Mouse (Mus musculus) heart, postnatal 0 days (tissue): ENCODE measurements at regions not wholly inside any gene's neighbourhood (a gene's known extent, or its start where the extent isn't known, plus 50 kb on each side); places are given as distances from the start of the nearest gene placed in this dataset.

Experiments
- ATAC-seq: fragments of 200-750 bp; cut with Nextera tagmentation; 2 replicates; pipeline ENCODE4 v1.8.0; 2017; ENCODE audit warnings: low read depth, moderate number of reproducible peaks, moderate library complexity; ENCODE audit not compliant: insufficient read depth
- DNase-seq: peaks from one replicate; pipeline ENCODE4 v3.0.0-alpha.2; 2016; ENCODE audit warnings: low spot score
- H3K27ac ChIP-seq: fragments of 300-500 bp; sonication (generic); 2 replicates; pipeline ENCODE4 v1.5.1; 2014; ENCODE audit warnings: low read depth, mild to moderate bottlenecking
- H3K27me3 ChIP-seq: fragments of 300-500 bp; sonication (generic); 2 replicates; pipeline ENCODE4 v1.6.1; 2014; ENCODE audit warnings: low read length, mixed read lengths; ENCODE audit not compliant: control insufficient read depth, insufficient read depth
- H3K36me3 ChIP-seq: fragments of 300-500 bp; sonication (generic); replicated peaks from 2 replicates; pipeline ENCODE4 v1.6.1; 2014; ENCODE audit warnings: low read length, mixed read lengths; ENCODE audit not compliant: control insufficient read depth, insufficient read depth
- H3K4me1 ChIP-seq: fragments of 300-500 bp; sonication (generic); 2 replicates; pipeline ENCODE4 v1.6.1; 2014; ENCODE audit warnings: antibody characterized with exemption; ENCODE audit not compliant: control insufficient read depth, insufficient read depth
- H3K4me2 ChIP-seq: fragments of 300-500 bp; sonication (generic); 2 replicates; pipeline ENCODE4 v1.6.1; 2014; ENCODE audit warnings: low read depth, mild to moderate bottlenecking, low read length, moderate library complexity
- H3K4me3 ChIP-seq: fragments of 300-500 bp; sonication (generic); 2 replicates; pipeline ENCODE4 v1.5.1; 2014; ENCODE audit warnings: low read depth, low read length
- H3K9ac ChIP-seq: fragments of 300-500 bp; sonication (generic); replicated peaks from 2 replicates; pipeline ENCODE4 v1.6.1; 2014; ENCODE audit warnings: low read depth, low read length, mixed read lengths
- H3K9me3 ChIP-seq: fragments of 300-500 bp; sonication (generic); replicated peaks from 2 replicates; pipeline ENCODE4 v1.6.1; 2016; ENCODE audit warnings: low read length; ENCODE audit not compliant: control insufficient read depth
- CTCF ChIP-seq: IDR thresholded peaks from 2 replicates; pipeline ENCODE4 v1.5.1; 2016; ENCODE audit warnings: antibody characterized with exemption, control low read depth, low read depth
- EP300 ChIP-seq: IDR thresholded peaks from 2 replicates; pipeline ENCODE4 v1.6.1; 2016; ENCODE audit warnings: antibody characterized with exemption, low read depth
- WGBS: fragments of 180-500 bp; shearing (Covaris S2); extraction: QIAGEN DNeasy Blood & Tissue Kit; methylation state at CpG from one replicate; pipeline ENCODE4 v1.1.7; 2014; 5-methylcytosine and 5-hydroxymethylcytosine counted together

DNA sequence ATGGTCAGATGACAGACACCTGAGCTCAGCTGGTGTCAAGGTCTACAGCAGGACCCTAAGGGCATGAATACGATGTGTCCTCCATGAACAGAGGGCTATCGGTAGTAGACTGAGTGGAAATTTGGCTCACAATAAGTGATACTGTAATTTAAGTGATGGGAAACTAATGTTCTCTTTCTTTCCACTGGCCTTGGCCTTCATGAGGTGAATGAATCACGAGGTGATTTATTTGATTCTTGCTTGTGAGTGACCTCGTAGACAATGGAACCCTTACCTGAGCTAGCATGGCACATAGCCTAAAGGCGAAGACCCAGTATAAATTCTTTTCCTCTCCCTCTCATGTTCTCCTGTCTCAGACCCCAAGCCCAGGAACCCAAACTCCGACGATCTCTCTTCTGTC is 54.1 kb upstream of the Gm5148 start:
- Histone ChIP-seq H3K4me2 (no peak overlapping the region), H3K27ac (no peak overlapping the region), H3K4me3 (no peak overlapping the region), H3K9ac (no peak overlapping the region), H3K36me3 (no peaks in the 10 kb centered on the region), H3K27me3 (no peaks in the 10 kb centered on the region), H3K9me3 (no peaks in the 10 kb centered on the region), H3K4me1 (no peaks in the 10 kb centered on the region)
- no peak for DNase-seq
- TF ChIP-seq EP300 (no peak), CTCF (no peak)
- no peak for ATAC-seq
- 87% methylated on average over 7 of the region's 7 CpGs for WGBS

DNA sequence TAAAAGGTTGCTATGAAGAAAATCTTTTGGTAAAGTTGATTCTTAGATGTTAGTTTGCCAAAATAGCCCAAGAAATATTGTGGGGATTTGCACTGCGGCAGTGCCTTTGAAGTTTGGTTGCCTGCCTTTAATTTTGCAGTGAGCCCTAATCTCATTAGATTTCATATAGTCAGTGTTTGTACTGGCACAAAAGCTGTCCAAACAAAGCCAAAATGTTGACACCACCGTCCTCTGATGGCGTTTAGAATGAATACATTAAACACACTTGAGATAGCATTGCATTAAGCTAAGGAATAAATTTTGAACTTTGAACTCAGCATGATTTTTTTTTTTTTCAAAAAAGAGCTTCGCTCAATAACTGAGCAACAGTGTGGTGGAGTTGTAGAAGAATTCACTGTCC is 51.9 kb upstream of the Gm5148 start:
- no peak for TF ChIP-seq CTCF
- TF ChIP-seq EP300, result no peak
- 64% methylated on average over 4 of the region's 4 CpGs for WGBS

More for the DNA sequence above, 51.9 kb upstream of the Gm5148 start:
- Histone ChIP-seq H3K4me2 (no peak overlapping the region), H3K4me1 (no peaks in the 10 kb centered on the region), H3K9me3 (no peaks in the 10 kb centered on the region), H3K36me3 (no peaks in the 10 kb centered on the region), H3K27ac (no peak overlapping the region), H3K4me3 (no peak overlapping the region), H3K27me3 (no peaks in the 10 kb centered on the region), H3K9ac (no peak overlapping the region)
- no peak for DNase-seq
- ATAC-seq, result no peak
